Mouse (Mus musculus): ENCODE measurements around the gene Pdcd1lg2. TPM values are rescaled to one million over a fixed set of nuclear protein-coding genes. Genes with fewer than 3 reads are reported as not detected.

Gene Pdcd1lg2
- polyA plus RNA-seq, 1 experiment from 2014 or later, result 0.26 TPM

- no peak for ATAC-seq
- POLR2A ChIA-PET, result interaction anchor here (1.0 to 1.4 kb wide), 2 partner anchors 13 to 14 kb away, joined by 4 to 10 read pairs; no protein-coding TSS in a partner anchor
These were observed 71.9 kb downstream of the Pdcd1lg2 start for GRCm38 (mm10) chr19:29482637-29483036.

GRCm38 (mm10) chr19:29483386-29483785 lies 72.7 kb downstream of the Pdcd1lg2 start:
- no peaks in the 10 kb centered on the region for H3K27me3 ChIP-seq
- DNase-seq (ENCODE audit: low read depth, low spot score), result no peak
- peak; percentile 21 for ATAC-seq
- no peak for TF ChIP-seq CTCF (IDR thresholded peaks at IDR 0.05)
- in situ Hi-C loops (cut with MboI; ENCODE audit: low pct_unique_long_range_greater_than_20kb), result no loop called here
- ChIA-PET POLR2A (interaction anchor here (1.4 kb wide), 1 partner anchor 15 kb away, joined by 4 read pairs; no protein-coding TSS in a partner anchor), CTCF (no interaction called here)

More at GRCm38 (mm10) chr19:29482637-29483036, 71.9 kb downstream of the Pdcd1lg2 start:
- in situ Hi-C loops (cut with MboI; ENCODE audit: low pct_unique_long_range_greater_than_20kb), result no loop called here
- H3K27me3 ChIP-seq, result no peaks in the 10 kb centered on the region
- DNase-seq (ENCODE audit: low read depth, low spot score), result no peak
- CTCF ChIA-PET, result no interaction called here
- TF ChIP-seq CTCF (IDR thresholded peaks at IDR 0.05), result no peak

- no peaks in the 10 kb centered on the region for H3K27me3 ChIP-seq
- ATAC-seq (no peak), DNase-seq (ENCODE audit: low read depth, low spot score) (no peak)
- TF ChIP-seq CTCF (IDR thresholded peaks at IDR 0.05), result no peak
- ChIA-PET POLR2A (interaction anchor here (1.4 kb wide), 1 partner anchor 13 kb away, joined by 4 read pairs; no protein-coding TSS in a partner anchor), CTCF (no interaction called here)
- in situ Hi-C loops (cut with MboI; ENCODE audit: low pct_unique_long_range_greater_than_20kb), result no loop called here
These were observed 73.8 kb downstream of the Pdcd1lg2 start for GRCm38 (mm10) chr19:29484537-29484936.

GRCm38 (mm10) chr19:29485257-29485948 lies 74.7 kb downstream of the Pdcd1lg2 start:
- in situ Hi-C loops (cut with MboI; ENCODE audit: low pct_unique_long_range_greater_than_20kb), result no loop called here
- no peak for TF ChIP-seq CTCF (IDR thresholded peaks at IDR 0.05)
- no peaks in the 10 kb centered on the region for H3K27me3 ChIP-seq
- POLR2A ChIA-PET, result interaction anchor here (1.2 to 1.4 kb wide), 2 partner anchors 8 to 12 kb away, joined by 3 to 4 read pairs; no protein-coding TSS in a partner anchor
- no peak for DNase-seq (ENCODE audit: low read depth, low spot score)
- CTCF ChIA-PET, result interaction anchor here (1.2 kb wide), 1 partner anchor 14 kb away, joined by 3 read pairs; no protein-coding TSS in a partner anchor
- ATAC-seq, result no peak

- in situ Hi-C loops (cut with MboI; ENCODE audit: low pct_unique_long_range_greater_than_20kb), result no loop called here
- ChIA-PET POLR2A (interaction anchor here (0.5 kb wide), 1 partner anchor 180 kb away, joined by 3 read pairs; no protein-coding TSS in a partner anchor), CTCF (interaction anchor here (0.8 to 1.2 kb wide), 4 partner anchors 12 to 42 kb away, joined by 3 to 4 read pairs (median 3); no protein-coding TSS in a partner anchor)
- ATAC-seq (no peak), DNase-seq (ENCODE audit: low read depth, low spot score) (no peak)
- no peaks in the 10 kb centered on the region for H3K27me3 ChIP-seq
- no peak for TF ChIP-seq CTCF (IDR thresholded peaks at IDR 0.05)
These were observed 76.0 kb downstream of the Pdcd1lg2 start for GRCm38 (mm10) chr19:29486545-29487206.

- in situ Hi-C loops (cut with MboI; ENCODE audit: low pct_unique_long_range_greater_than_20kb), result no loop called here
- POLR2A ChIA-PET, result no interaction called here
- CTCF ChIA-PET, result interaction anchor here (1.0 to 1.9 kb wide), 3 partner anchors 10 to 13 kb away, joined by 3 to 6 read pairs (median 4); no protein-coding TSS in a partner anchor
- DNase-seq (ENCODE audit: low read depth, low spot score) (no peak), ATAC-seq (no peak)
- no peaks in the 10 kb centered on the region for H3K27me3 ChIP-seq
- no peak for TF ChIP-seq CTCF (IDR thresholded peaks at IDR 0.05)
These were observed 76.8 kb downstream of the Pdcd1lg2 start for GRCm38 (mm10) chr19:29487326-29488072.

- no peak for TF ChIP-seq CTCF (IDR thresholded peaks at IDR 0.05)
- no peak for ATAC-seq
- in situ Hi-C loops (cut with MboI; ENCODE audit: low pct_unique_long_range_greater_than_20kb), result no loop called here
These were observed 77.3 kb downstream of the Pdcd1lg2 start for GRCm38 (mm10) chr19:29488073-29488390.

GRCm38 (mm10) chr19:29488420-29488819 lies 77.7 kb downstream of the Pdcd1lg2 start:
- H3K27me3 ChIP-seq, result no peaks in the 10 kb centered on the region
- in situ Hi-C loops (cut with MboI; ENCODE audit: low pct_unique_long_range_greater_than_20kb), result no loop called here
- no peak for DNase-seq (ENCODE audit: low read depth, low spot score)
- POLR2A ChIA-PET, result interaction anchor here (0.7 to 1.5 kb wide), 2 partner anchors 19 to 122 kb away, joined by 4 read pairs; no protein-coding TSS in a partner anchor
- CTCF ChIA-PET, result interaction anchor here (1.1 to 1.9 kb wide), 3 partner anchors 9 to 13 kb away, joined by 3 to 6 read pairs (median 4); no protein-coding TSS in a partner anchor
- ATAC-seq, result no peak
- TF ChIP-seq CTCF (IDR thresholded peaks at IDR 0.05), result no peak

More at GRCm38 (mm10) chr19:29488073-29488390, 77.3 kb downstream of the Pdcd1lg2 start:
- ChIA-PET CTCF (interaction anchor here (1.0 to 1.9 kb wide), 2 partner anchors 9 to 13 kb away, joined by 3 to 6 read pairs; no protein-coding TSS in a partner anchor), POLR2A (interaction anchor here (0.7 kb wide), 1 partner anchor 121 kb away, joined by 4 read pairs; no protein-coding TSS in a partner anchor)
- DNase-seq (ENCODE audit: low read depth, low spot score), result no peak
- H3K27me3 ChIP-seq, result no peaks in the 10 kb centered on the region

- TF ChIP-seq CTCF (IDR thresholded peaks at IDR 0.05), result no peak
- ATAC-seq (no peak), DNase-seq (ENCODE audit: low read depth, low spot score) (no peak)
- ChIA-PET CTCF (interaction anchor here (1.1 to 1.3 kb wide), 2 partner anchors 9 to 11 kb away, joined by 3 to 4 read pairs; no protein-coding TSS in a partner anchor), POLR2A (interaction anchor here (1.5 kb wide), 1 partner anchor 20 kb away, joined by 4 read pairs; no protein-coding TSS in a partner anchor)
- in situ Hi-C loops (cut with MboI; ENCODE audit: low pct_unique_long_range_greater_than_20kb), result loop anchor here (10.0 kb wide), 1 partner anchor 525 kb away; the partner anchor contains the start of genes 4430402I18Rik and Plpp6
- H3K27me3 ChIP-seq, result no peaks in the 10 kb centered on the region
These were observed 79.1 kb downstream of the Pdcd1lg2 start for GRCm38 (mm10) chr19:29489785-29490284.

All from Patski (cell line).